Mouse (Mus musculus) left cerebral cortex, postnatal 14 days (tissue): ENCODE data around the gene Casc3. TPM values are rescaled to one million over a fixed set of nuclear protein-coding genes. Genes with fewer than 3 reads are reported as not detected.
A peak's percentile ranks its signal among the peaks of the same experiment; 100 is the strongest.

ENCODE experiments used
- DNase-seq, 2 experiments: peaks; one replicate each; pipeline ENCODE4 v3.0.0; 2021 to 2022; ENCODE audit warnings: low spot score in 2 of 2, mixed read lengths in 1 of 2
- intact Hi-C: fragments of 180-260 bp; cut with DNase I; formaldehyde crosslinking; loops from one replicate; pipeline ENCODE4 v1.15.1; 2025
- long read RNA-seq, 2 experiments: library from polyadenylated mRNA; stranded (forward); transcript quantifications; one replicate each; pipeline ENCODE4 v2.0.0; 2021
- total RNA-seq, 2 experiments: library from RNA; stranded (reverse); gene quantifications; 2 replicates each; pipeline ENCODE4 v1.2.3; 2021

Gene Casc3
- 10 to 100 TPM; 53.1 to 54.6 TPM for total RNA-seq
- long read RNA-seq, experiment 1, transcript Casc3-204 (14 exons, 3,741 nt), result major isoform, 29 of 65 reads
- long read RNA-seq, experiment 1, partial matches to known transcripts, result 8 of 65 reads
- long read RNA-seq, experiment 1, other reads (novel, unspliced or antisense), result 28 of 65 reads
- long read RNA-seq, experiment 2, transcript Casc3-204 (14 exons, 3,741 nt), result major isoform, 36 of 63 reads
- long read RNA-seq, experiment 2, partial matches to known transcripts, result 9 of 63 reads
- long read RNA-seq, experiment 2, other reads (novel, unspliced or antisense), result 18 of 63 reads

DNA sequence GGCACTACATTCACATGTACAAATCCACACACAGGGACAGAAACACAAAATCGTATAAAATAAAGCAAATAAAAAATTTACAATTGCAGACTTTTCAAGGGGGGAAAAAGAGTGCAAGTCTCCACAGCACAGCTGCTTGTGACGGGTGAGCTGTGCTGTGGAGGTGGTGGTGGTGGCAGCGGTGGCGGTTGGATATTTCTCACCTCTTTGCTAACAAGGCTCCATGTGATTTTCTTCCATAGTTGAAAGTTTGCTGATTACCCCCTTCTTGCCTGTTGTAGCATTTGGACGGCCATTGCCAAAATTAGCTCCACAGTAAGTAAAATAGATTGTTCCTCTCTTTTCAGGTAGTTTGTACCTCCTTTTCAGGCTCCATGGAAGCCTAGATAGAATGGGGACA, at the start of gene Casc3:
Gene Casc3, plus strand, starts transcription at position 301 of the 400 bp plus-strand sequence.
- no peak for DNase-seq
- intact Hi-C loops, result no loop called here

GRCm38 (mm10) chr11:98755726-98756380, 48.9 kb upstream of the Casc3 start:
- intact Hi-C loops, result loop anchor here (1.0 kb wide), 1 partner anchor 15 kb away; no protein-coding TSS in a partner anchor
- no peak for DNase-seq

DNA sequence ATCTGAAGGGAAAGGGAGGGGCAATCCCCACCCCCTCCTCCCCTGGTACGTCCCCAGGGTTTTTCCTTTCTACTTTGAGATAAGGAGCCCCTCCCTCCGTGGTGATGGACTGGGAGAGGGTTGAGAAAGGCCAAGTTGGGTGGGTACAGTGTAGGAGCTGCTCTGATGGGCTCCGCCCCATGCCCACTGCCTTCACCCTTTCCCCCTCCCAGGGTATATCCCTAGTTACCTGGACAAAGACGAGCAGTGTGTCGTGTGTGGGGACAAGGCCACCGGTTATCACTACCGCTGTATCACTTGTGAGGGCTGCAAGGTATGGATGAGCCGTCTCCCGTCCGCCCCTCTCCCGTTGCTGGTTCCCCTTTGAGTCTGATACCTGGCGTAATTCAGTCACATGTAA, 48.0 kb upstream of the Casc3 start:
- intact Hi-C loops, result no loop called here
- no peak for DNase-seq

DNA sequence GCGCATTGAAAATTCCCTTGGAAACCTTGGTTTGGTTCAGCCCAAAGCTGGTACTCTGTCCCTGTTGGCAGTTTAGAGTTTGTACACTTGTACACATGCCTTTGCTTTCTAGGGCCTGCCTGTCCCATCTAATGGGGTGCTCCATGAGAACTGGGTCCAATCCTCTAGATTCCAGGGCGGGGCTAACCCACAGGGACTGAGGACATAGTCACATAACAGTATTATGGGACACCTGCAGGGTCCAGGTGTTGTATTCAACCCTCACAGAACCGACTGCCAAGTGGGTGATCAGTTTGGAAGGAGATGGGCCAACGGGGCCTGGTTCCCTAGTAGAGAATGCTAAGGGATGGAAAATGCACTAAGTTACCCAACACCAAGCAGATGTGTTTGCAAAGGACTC, 42.8 kb upstream of the Casc3 start:
- intact Hi-C loops, result loop anchor here (2.0 kb wide), 1 partner anchor 45 kb away; no protein-coding TSS in a partner anchor
- no peak for DNase-seq

DNA sequence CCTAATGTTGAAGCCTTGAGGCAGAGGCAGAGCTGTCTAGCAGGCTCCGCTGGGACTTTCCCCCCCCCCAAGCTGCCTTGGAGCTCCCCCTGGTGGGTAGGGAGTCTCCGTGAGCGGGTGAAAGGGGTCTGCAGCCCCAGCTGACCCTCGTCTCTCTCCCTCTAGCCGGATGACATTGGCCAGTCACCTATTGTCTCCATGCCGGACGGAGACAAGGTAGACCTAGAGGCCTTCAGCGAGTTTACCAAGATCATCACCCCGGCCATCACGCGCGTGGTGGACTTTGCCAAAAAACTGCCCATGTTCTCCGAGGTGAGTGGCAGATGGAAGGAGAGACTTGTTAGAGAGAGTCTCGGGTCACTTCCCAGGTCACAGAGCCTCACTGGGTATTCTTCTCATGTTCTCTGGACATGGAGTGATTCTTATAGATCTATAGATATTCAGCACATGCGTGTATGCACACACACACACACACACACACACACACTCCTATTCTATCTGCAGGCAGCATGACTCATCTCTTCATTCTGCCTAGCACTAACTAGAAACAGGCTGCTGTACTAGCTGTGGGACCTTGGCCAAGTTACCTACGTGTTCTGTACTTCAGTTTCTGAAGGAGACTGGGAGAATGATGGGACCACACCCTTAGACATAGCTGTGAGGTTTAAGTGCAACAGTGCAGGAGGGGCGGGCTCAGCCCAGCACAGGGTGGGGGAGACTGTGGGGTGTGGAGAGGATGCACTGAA, 41.8 kb upstream of the Casc3 start:
- intact Hi-C loops, result no loop called here
- peak; percentile 71 to 91 for DNase-seq

GRCm38 (mm10) chr11:98763502-98763861, 41.2 kb upstream of the Casc3 start:
- intact Hi-C loops, result no loop called here
- no peak for DNase-seq

- DNase-seq, result no peak
- intact Hi-C loops, result no loop called here
Measured at GRCm38 (mm10) chr11:98764091-98764490, 40.6 kb upstream of the Casc3 start.

- intact Hi-C loops, result no loop called here
- no peak for DNase-seq
Measured at GRCm38 (mm10) chr11:98764746-98765145, 40.0 kb upstream of the Casc3 start.

GRCm38 (mm10) chr11:98765421-98766309, 39.0 kb upstream of the Casc3 start:
- intact Hi-C loops, result no loop called here
- DNase-seq, result no peak

- intact Hi-C loops, result no loop called here
- no peak for DNase-seq
Measured at GRCm38 (mm10) chr11:98766346-98766745, 38.4 kb upstream of the Casc3 start.

DNA sequence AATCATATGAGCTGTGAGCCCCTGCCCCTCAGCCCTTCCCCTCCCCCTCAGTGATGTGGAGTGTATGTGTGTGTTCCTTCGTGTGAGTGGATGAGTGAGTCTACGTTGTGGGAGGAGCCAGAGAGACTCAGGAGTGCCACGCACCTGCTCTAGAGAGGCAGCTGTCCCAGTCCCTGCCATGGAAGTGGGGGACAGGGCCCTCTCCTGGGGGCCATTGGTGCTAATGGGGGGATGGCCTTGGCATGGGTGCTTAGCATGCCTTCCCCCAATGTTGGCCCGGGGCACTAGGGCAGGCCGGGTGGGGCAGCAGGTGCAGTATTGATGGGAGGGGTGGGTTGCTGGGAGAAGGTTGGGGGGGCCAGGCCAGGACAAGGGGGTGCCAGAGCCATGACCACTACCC, 37.9 kb upstream of the Casc3 start:
- no peak for DNase-seq
- intact Hi-C loops, result no loop called here

GRCm38 (mm10) chr11:98767276-98767675, 37.4 kb upstream of the Casc3 start:
- peak in 1 of 2 experiments; percentile 87 for DNase-seq
- intact Hi-C loops, result no loop called here

GRCm38 (mm10) chr11:98767713-98768112, 37.0 kb upstream of the Casc3 start:
- DNase-seq, result no peak
- intact Hi-C loops, result no loop called here

- intact Hi-C loops, result no loop called here
- no peak for DNase-seq
Measured at GRCm38 (mm10) chr11:98768127-98769006, 36.3 kb upstream of the Casc3 start.

DNA sequence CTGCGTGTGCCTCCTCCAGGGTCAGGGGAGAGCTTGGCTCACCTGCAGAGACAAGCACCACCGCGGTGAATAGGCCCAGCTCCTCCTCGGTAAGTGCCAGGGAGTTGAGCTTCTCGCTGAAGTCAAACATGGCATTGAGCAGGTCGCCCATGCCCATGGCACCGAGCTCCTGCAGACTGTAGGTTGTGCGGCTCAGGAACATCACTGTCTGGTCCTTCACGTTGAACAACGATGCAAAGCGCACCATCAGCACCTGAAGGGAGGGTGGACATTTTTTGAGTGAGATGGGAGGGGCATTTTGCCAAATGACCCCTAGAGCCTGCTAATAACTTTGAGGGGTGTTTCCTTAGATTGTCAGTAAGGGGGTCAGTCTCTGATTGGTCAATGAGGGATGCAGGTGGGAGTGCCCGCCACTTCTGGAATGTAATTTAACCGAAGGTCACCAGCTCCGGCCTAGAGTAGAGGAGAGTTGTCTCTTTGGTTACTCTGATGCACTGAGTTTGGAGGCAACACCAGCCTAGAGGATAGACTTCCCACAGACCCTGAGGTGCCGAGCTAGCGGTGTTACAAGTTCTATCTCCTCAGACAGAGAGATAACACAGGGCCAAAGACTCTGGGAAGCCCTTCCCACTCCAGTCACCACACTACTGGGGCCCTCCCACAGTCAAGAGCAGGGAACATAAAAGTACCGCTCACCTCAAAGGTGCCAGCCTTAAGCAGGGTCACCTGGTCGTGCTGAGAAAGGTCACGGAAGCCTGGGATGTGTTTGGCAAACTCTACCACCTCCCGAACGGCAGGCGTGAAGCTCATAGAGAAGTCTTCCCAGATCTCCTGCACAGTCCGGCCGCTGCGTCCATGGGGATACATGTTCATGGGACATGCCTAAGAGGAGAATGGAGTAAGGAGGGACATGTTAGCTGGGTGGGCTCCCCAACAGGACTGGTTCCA, 35.4 kb upstream of the Casc3 start:
- intact Hi-C loops, result no loop called here
- DNase-seq, result no peak

DNA sequence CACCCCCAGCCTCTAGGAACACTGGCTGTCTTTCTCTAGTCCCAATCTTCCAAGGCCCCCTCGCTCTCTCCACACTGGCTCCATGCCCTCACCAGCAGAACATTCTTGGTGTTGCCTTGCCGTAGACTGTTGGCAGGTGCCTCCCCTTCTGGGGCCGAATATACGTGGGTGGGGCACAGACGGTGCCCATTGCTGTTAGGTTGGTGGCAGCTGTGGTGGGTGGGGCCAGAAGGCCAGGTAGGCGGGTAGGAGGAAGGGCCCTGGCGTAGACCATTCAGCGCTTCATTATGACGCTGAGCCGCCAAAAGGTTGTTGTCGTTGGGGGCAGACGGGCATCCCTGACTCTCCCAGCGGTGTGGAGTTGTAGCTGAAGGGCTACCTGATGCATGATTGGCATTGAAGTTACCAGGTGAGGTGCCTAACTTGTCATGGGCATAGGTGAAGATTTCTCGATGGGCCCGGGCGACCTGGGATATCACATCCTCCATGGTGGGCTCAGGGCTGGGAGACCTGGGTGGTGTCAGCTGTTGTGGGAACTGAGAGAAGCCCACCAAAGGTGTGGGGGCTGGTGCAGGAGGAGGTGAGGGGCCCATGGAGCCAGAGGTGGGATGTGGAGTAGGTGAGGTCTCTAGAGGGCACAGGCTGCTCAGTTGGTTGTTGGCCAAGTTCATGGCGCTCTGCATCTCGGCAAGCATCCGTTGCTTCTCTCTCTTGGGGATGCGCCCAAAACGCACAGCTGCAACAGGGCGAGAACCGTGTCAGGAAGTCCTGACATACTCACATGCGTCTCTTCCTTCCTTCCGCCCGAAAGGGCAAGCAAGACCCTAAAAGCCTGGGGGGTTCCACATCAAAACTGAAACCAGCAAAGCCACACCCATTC, 34.4 kb upstream of the Casc3 start:
- intact Hi-C loops, result no loop called here
- DNase-seq, result peak in 1 of 2 experiments; percentile 79

- no peak for DNase-seq
- intact Hi-C loops, result no loop called here
Measured at GRCm38 (mm10) chr11:98771131-98771530, 33.6 kb upstream of the Casc3 start.
